Mouse (Mus musculus): Measurements from ENCODE around the gene Palld. TPM values are rescaled to one million over a fixed set of nuclear protein-coding genes. Genes with fewer than 3 reads are reported as not detected.

The Palld gene
- total RNA-seq (2021): 100 to 1,000 TPM; 311 to 316 TPM

GRCm38 (mm10) chr8:61902521-61902920 lies at the start of gene Palld:
Palld (minus strand) TSS chr8:61902690.
- DNase-seq: peak; percentile 51

DNA sequence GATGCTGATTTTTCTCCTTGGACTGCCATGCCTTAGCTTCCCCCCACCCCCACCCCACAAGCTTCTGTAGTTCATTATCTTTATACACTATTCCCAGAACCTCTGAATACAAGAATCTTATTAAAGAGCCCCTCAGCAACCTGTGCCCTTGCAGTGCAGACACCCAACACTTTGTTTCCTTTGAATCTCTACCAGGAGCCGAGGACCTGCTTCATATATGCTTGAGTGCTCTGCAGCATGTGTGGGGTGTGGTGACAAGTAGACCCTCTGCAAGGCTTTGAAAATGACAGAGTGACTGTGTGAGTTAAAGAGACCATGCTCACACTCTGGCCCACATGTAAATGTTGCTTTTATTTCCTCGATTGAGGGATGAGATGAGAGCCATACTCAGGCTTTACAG lies 35.1 kb upstream of the Palld start:
- DNase-seq: no peak

DNA sequence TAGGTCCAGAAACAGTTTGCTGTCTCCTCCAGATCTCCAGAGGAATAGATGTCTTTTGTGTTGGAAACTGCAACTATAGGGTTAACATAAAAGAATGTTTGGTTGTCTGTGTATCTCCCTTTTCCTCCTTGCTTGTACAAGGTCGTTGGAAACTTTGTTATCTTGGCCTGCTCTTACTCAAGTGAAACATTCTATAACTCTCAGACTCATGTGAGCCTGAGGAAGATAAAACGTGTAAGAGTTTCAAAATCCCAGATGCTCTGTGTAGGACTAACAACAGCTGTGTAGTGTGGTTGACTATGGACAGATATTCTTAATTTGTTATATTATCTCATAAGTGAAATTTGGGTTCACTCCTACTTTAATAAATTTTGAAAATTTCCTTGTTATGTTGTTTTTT lies 30.8 kb upstream of the Palld start:
- DNase-seq: no peak

- peak; percentile 86 for DNase-seq
These were observed 25.4 kb upstream of the Palld start, which contains the start of gene Ddx60 for GRCm38 (mm10) chr8:61927777-61928494. Ddx60 (plus strand) TSS chr8:61928087.

GRCm38 (mm10) chr8:61924518-61924917 lies 22.0 kb upstream of the Palld start:
- DNase-seq: no peak

DNA sequence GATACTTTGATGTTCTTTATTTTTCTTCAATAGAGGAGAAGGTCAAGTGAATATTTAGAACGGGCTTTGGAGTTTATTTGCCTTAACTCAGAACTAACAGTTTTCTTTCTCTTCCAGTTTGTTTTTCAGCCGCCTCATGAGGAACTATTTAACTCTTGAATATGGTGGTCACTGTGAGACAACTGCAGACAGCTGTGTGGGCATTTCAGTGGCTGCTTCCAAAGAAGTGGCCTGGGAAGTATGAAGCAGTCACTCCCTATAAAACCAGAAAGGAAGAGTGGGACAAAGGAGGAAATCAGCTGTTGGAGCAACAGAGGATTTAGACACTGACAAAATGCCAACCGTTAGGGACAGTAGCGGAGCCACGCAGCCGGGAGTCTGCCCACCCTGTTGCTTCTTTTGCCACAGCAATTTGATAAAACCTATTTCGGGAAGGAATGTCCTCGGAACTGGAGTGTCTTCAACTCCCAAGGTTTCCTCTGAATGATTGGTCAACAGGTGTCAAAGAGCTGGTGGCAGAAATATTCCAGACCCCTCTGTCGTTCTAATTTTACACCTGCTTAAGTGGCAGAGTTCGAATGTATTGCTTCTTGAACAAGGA lies 19.1 kb upstream of the Palld start:
- DNase-seq: peak; percentile 30

GRCm38 (mm10) chr8:61920389-61920788 lies 17.9 kb upstream of the Palld start:
- DNase-seq: no peak

DNA sequence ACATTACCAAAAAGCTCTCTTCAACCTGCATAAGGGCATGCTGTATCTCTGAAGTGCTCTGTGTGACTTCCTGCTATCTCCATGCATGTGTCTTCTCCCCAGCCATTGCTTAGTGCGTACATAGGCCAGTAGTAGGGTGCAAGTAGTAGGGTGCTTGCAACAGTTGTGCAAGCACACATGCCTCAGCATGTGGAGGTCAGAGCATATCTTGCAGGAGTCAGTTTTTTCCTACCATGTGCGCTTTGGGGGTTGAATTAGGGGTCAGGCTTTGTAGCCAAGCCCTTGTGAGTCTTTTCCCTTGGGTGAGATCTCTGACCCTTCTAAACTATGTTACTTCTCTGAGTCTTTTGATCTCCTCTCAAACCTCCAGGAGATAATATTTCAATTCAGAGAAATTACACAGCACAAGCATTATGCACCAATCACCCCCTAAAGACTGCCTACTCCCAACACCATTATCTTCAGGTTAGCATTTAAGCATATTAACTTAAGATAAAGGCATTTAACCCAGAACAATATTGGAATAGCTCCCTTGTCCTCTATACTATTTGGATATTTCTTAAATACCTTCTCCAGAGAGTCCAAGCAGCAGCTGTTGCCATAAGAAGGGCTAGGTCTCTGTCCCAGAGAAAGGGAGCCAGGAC lies 16.8 kb upstream of the Palld start:
- no peak for DNase-seq

DNA sequence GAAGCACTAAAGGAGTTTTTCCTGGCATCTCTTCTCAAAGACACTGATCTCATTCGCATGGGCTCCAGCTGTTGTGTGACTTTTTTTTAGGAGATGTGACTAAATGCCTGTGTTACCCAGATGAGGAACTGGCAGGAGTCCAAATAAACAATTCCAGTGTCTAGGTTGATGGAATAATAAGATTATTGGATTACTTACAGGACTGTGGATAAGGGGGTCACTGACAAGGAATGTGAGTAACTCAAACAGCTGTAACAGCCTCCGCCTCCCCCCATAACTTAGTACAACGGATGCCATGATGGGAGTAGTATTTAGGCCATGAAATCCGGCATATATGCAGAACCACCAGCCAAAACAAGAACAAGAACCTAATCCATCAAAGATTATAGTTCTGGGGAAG lies 14.8 kb upstream of the Palld start:
- no peak for DNase-seq

- no peak for DNase-seq
These were observed 11.5 kb upstream of the Palld start for GRCm38 (mm10) chr8:61913957-61914356.

- DNase-seq: no peak
These were observed 10.3 kb upstream of the Palld start for GRCm38 (mm10) chr8:61912817-61913216.

- no peak for DNase-seq
These were observed 6.8 kb upstream of the Palld start for GRCm38 (mm10) chr8:61909313-61909712.

GRCm38 (mm10) chr8:61908303-61909215 lies 6.1 kb upstream of the Palld start:
- peak; percentile 81 for DNase-seq

DNA sequence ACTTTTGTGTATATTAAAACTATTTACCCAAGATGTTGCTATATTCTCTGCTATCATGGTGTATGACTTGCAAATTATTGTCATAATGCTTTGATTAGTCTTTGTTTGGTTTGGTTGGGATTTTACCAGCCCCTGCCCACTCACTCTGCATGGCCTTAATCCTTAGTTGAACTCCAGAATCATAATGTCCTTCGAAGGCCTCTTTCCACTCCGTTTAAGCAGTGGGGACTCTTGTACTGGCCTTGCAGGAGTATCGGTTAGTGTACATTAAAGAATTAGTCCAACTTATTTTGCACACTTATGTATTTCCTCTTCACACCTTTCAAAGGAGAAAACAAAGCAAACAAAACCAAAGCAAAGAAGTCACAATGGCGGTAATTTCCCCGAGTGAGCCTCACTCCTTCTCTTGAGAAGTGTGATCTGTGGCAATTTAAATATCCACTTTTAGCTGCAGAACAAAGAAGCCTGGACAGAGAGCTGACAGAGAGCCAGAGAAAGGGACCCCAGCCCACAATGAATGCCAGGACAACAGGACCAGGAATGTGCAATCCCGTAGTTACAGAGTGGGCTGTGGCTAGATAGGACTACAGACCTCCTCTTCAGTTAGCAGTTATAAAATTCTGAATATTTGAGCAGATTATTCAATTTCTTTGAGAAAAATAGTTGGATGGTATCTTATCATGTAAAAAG lies 1.3 kb downstream of the Palld start:
- DNase-seq: no peak

DNA sequence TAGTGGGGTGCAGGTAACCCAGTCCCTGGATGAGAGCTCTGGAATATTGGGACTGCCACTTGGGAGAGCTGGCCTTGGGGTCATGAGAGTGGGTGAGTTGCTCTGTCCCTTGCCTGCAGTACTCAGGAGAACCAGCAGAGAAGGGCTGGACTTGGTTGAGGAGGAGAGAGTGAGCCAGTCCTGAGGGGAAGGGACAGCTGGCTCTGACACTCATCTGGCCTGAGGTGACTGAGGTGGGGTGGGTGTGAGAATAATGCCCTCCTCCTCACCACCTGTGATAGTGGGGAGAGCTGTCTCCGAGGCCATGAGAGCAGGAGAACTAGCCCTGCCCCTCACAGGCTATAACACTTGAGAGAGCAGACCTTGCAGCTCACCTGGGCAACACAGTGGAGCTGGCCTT lies 5.1 kb downstream of the Palld start:
- no peak for DNase-seq

- no peak for DNase-seq
These were observed 5.7 kb downstream of the Palld start for GRCm38 (mm10) chr8:61896742-61897141.

DNA sequence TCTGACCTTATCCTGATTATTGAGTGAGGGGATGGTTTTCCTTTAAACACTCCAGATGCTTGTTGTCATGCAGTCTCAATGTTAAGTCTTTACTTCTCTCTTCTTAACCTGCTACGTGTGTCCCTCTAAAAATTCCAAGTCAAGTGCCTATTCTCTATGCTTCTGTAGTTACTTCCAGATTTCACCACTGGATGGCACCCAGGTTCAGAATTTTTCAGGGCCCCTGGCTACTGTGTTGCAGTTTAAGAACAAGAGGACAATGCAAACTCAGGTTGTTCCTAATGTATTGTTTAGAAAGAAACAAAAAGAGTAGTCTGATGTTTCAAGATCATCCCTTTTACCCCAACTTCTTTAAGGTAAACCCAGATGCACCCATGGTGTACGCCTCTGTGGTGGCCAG lies 8.4 kb downstream of the Palld start:
- DNase-seq: peak; percentile 78

- no peak for DNase-seq
These were observed 24.9 kb downstream of the Palld start for GRCm38 (mm10) chr8:61877607-61878006.

- DNase-seq: peak; percentile 65
These were observed 27.2 kb downstream of the Palld start for GRCm38 (mm10) chr8:61875290-61875689.

DNA sequence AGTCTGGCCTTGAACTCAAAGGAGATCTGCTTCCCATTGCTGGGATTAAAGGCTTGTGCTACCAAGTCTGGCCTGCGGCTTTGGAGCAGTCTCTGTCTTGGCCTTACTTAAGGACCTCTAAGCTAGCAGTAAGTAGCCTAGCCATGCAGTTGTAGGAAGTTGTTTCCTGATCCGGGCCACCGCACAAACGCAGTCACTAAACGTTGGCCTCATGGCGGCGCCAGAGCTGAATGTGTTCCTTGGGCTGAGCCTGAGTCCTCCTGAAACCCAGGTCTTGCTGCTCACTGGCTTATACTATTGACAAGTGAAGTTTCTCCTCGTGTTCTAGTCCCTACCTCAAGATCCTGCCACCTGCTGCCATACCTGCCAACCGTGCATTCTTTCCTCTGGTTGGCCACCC lies 28.5 kb downstream of the Palld start:
- DNase-seq: no peak

GRCm38 (mm10) chr8:61868481-61868880 lies 34.0 kb downstream of the Palld start:
- no peak for DNase-seq

DNA sequence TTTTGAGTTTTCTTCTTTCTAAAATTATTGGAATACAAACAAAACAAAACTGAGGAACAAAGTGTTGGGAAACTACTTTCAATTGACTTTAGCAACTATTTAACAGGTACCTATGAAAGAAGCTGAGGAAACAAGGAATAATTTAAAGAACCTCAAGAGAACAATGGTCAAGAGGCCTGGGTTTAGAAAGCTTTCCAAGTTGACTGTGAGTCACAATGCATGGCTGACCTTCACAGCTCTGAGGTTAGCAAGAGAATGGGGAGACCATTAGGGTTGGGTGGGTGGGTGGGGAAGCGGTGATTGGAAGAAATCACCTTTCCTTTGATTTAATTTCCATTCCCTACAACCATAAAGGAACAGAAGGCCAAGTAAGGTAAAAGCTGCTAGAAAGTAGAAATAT lies 35.6 kb downstream of the Palld start:
- no peak for DNase-seq
